Mouse (Mus musculus) midbrain, embryonic 11.5 days (tissue): ENCODE data around the gene Luzp4. TPM values are rescaled to one million over a fixed set of nuclear protein-coding genes. Genes with fewer than 3 reads are reported as not detected.
"Not testable (repeated sequence)": the region's sequence is repeated elsewhere in the genome, so short reads cannot be mapped to it uniquely, and the experiment has no call there.

ENCODE experiments used
- ATAC-seq: fragments of 200-750 bp; cut with Nextera tagmentation; 2 replicates; pipeline ENCODE4 v1.8.0; 2017; ENCODE audit warnings: moderate TSS enrichment, moderate library complexity; ENCODE audit not compliant: low FRiP score
- DNase-seq: peaks from one replicate; pipeline ENCODE4 v3.0.0; 2015; ENCODE audit warnings: low spot score; ENCODE audit errors: missing footprints
- H3K27ac ChIP-seq: fragments of 300-500 bp; sonication (generic); 2 replicates; pipeline ENCODE4 v1.5.1; 2014; ENCODE audit warnings: low read depth, low read length
- H3K27me3 ChIP-seq: fragments of 300-500 bp; sonication (generic); 2 replicates; pipeline ENCODE4 v1.6.1; 2014; ENCODE audit warnings: mild to moderate bottlenecking, low read length, moderate library complexity, mixed read lengths; ENCODE audit not compliant: control insufficient read depth, insufficient read depth
- H3K36me3 ChIP-seq: fragments of 300-500 bp; sonication (generic); 2 replicates; pipeline ENCODE4 v1.6.1; 2014; ENCODE audit warnings: mild to moderate bottlenecking, low read length, moderate library complexity, mixed read lengths; ENCODE audit not compliant: control insufficient read depth, insufficient read depth
- H3K4me1 ChIP-seq: fragments of 300-500 bp; sonication (generic); 2 replicates; pipeline ENCODE4 v1.6.1; 2014; ENCODE audit warnings: low read length; ENCODE audit not compliant: control insufficient read depth, insufficient read depth
- H3K4me2 ChIP-seq: fragments of 300-500 bp; sonication (generic); 2 replicates; pipeline ENCODE4 v1.6.1; 2014; ENCODE audit warnings: mild to moderate bottlenecking, moderate library complexity
- H3K4me3 ChIP-seq: fragments of 300-500 bp; sonication (generic); 2 replicates; pipeline ENCODE4 v1.5.1; 2014; ENCODE audit warnings: low read depth, low read length
- H3K9ac ChIP-seq: fragments of 300-500 bp; sonication (generic); 2 replicates; pipeline ENCODE4 v1.6.1; 2014; ENCODE audit warnings: low read length
- H3K9me3 ChIP-seq: fragments of 300-500 bp; sonication (generic); 2 replicates; pipeline ENCODE4 v1.6.1; 2016; ENCODE audit warnings: low read length; ENCODE audit not compliant: control insufficient read depth
- WGBS: fragments of 180-500 bp; shearing (Covaris S2); extraction: QIAGEN DNeasy Blood & Tissue Kit; methylation state at CpG from one replicate; pipeline ENCODE4 v1.1.7; 2014; 5-methylcytosine and 5-hydroxymethylcytosine counted together
- polyA plus RNA-seq: library from polyadenylated mRNA; unstranded; fragments of >200 nt; fragmentation: Nextera tagmentation; extraction: Ambion mirVana; gene quantifications from 2 replicates; pipeline ENCODE4 v1.2.1, GENCODE M21; 2014

Luzp4 gene
- not detected in 2 replicates for polyA plus RNA-seq

GRCm38 (mm10) chrX:148857340-148857739 is at the start of gene Luzp4:
Luzp4 (plus strand) TSS chrX:148857640.
- DNase-seq, H3K27ac ChIP-seq, H3K36me3 ChIP-seq, H3K4me1 ChIP-seq, H3K4me3 ChIP-seq, H3K27me3 ChIP-seq, ATAC-seq, H3K4me2 ChIP-seq, H3K9me3 ChIP-seq, H3K9ac ChIP-seq: not testable (repeated sequence)
- 68% methylated on average over 2 of the region's 6 CpGs for WGBS

GRCm38 (mm10) chrX:148841801-148842200 is 15.6 kb upstream of the Luzp4 start:
- not testable (repeated sequence) for H3K4me1 ChIP-seq, H3K9me3 ChIP-seq, ATAC-seq, H3K4me3 ChIP-seq, H3K4me2 ChIP-seq, H3K27ac ChIP-seq, DNase-seq, H3K9ac ChIP-seq, H3K36me3 ChIP-seq, H3K27me3 ChIP-seq
- 85% methylated on average over 2 of the region's 4 CpGs for WGBS

Other genes starting within 250 kb of the Luzp4 start
- not detected in 2 replicates for gene Gm8334, start 242.5 kb upstream of the Luzp4 start, polyA plus RNA-seq
- not detected in 2 replicates for gene Gm15127, start 194.0 kb upstream of the Luzp4 start, polyA plus RNA-seq
- not detected in 2 replicates for gene Ott, start 216.6 kb downstream of the Luzp4 start, polyA plus RNA-seq